Mouse (Mus musculus): ENCODE results near the gene Zfp174.
"Not testable (repeated sequence)": the region's sequence is repeated elsewhere in the genome, so short reads cannot be mapped to it uniquely, and the experiment has no call there.

Gene Zfp174

GRCm38 (mm10) chr16:3846711-3847518 is at the start of gene Zfp174:
Zfp174 (plus strand) TSS chr16:3847268.
- peak; percentile 95 for DNase-seq (ENCODE audit: low read depth, low spot score)

GRCm38 (mm10) chr16:3808176-3808575 is 38.9 kb upstream of the Zfp174 start:
- DNase-seq (ENCODE audit: low read depth, low spot score), result no peak

GRCm38 (mm10) chr16:3814667-3815066 is 32.4 kb upstream of the Zfp174 start:
- DNase-seq (ENCODE audit: low read depth, low spot score), result not testable (repeated sequence)

GRCm38 (mm10) chr16:3820202-3820601 is 26.9 kb upstream of the Zfp174 start:
- no peak for DNase-seq (ENCODE audit: low read depth, low spot score)

- no peak for DNase-seq (ENCODE audit: low read depth, low spot score)
Measured at GRCm38 (mm10) chr16:3828021-3828420, 19.0 kb upstream of the Zfp174 start.

- DNase-seq (ENCODE audit: low read depth, low spot score), result no peak
Measured at GRCm38 (mm10) chr16:3829727-3830126, 17.3 kb upstream of the Zfp174 start.

GRCm38 (mm10) chr16:3830588-3831109 is 16.4 kb upstream of the Zfp174 start, which contains the start of gene Olfr15:
Olfr15 (plus strand) TSS chr16:3830878.
- no peak for DNase-seq (ENCODE audit: low read depth, low spot score)

GRCm38 (mm10) chr16:3835461-3835860 is 11.6 kb upstream of the Zfp174 start:
- no peak for DNase-seq (ENCODE audit: low read depth, low spot score)

- peak; percentile 11 for DNase-seq (ENCODE audit: low read depth, low spot score)
Measured at GRCm38 (mm10) chr16:3839157-3839885, 7.7 kb upstream of the Zfp174 start.

- DNase-seq (ENCODE audit: low read depth, low spot score), result no peak
Measured at GRCm38 (mm10) chr16:3842989-3843388, 4.1 kb upstream of the Zfp174 start.

GRCm38 (mm10) chr16:3843796-3844195 is 3.3 kb upstream of the Zfp174 start:
- no peak for DNase-seq (ENCODE audit: low read depth, low spot score)

- DNase-seq (ENCODE audit: low read depth, low spot score), result no peak
Measured at GRCm38 (mm10) chr16:3847871-3848270, 803 bp downstream of the Zfp174 start.

GRCm38 (mm10) chr16:3848416-3848815 is 1.3 kb downstream of the Zfp174 start:
- no peak for DNase-seq (ENCODE audit: low read depth, low spot score)

GRCm38 (mm10) chr16:3851301-3851700 is 4.2 kb downstream of the Zfp174 start:
- DNase-seq (ENCODE audit: low read depth, low spot score), result not testable (repeated sequence)

- no peak for DNase-seq (ENCODE audit: low read depth, low spot score)
Measured at GRCm38 (mm10) chr16:3852586-3852985, 5.5 kb downstream of the Zfp174 start.

GRCm38 (mm10) chr16:3854437-3855182 is 7.5 kb downstream of the Zfp174 start:
- no peak for DNase-seq (ENCODE audit: low read depth, low spot score)

- DNase-seq (ENCODE audit: low read depth, low spot score), result no peak
Measured at GRCm38 (mm10) chr16:3855776-3856175, 8.7 kb downstream of the Zfp174 start.

GRCm38 (mm10) chr16:3859254-3859653 is 12.2 kb downstream of the Zfp174 start:
- DNase-seq (ENCODE audit: low read depth, low spot score), result no peak

- DNase-seq (ENCODE audit: low read depth, low spot score), result no peak
Measured at GRCm38 (mm10) chr16:3871815-3872214, 24.7 kb downstream of the Zfp174 start.

- peak; percentile 85 for DNase-seq (ENCODE audit: low read depth, low spot score)
Measured at GRCm38 (mm10) chr16:3872216-3873047, 25.4 kb downstream of the Zfp174 start, which contains the start of gene Naa60. Naa60 (plus strand) TSS chr16:3872375.

GRCm38 (mm10) chr16:3876346-3876745 is 29.3 kb downstream of the Zfp174 start:
- DNase-seq (ENCODE audit: low read depth, low spot score), result no peak

Measured in skeletal muscle tissue, adult 2 months (tissue).